Mouse (Mus musculus) erythroblast, embryonic 14.5 days (primary cell): ENCODE results near the gene Cct5.

Experiments used
- GATA1 ChIP-seq: IDR thresholded peaks from 2 replicates; pipeline ENCODE4 v1.6.1; 2012; ENCODE audit warnings: low read length, inconsistent platforms, mixed read lengths
- TAL1 ChIP-seq: IDR thresholded peaks from 3 replicates; pipeline ENCODE4 v1.6.1; 2012; ENCODE audit warnings: low read length, inconsistent platforms, mixed read lengths

DNA sequence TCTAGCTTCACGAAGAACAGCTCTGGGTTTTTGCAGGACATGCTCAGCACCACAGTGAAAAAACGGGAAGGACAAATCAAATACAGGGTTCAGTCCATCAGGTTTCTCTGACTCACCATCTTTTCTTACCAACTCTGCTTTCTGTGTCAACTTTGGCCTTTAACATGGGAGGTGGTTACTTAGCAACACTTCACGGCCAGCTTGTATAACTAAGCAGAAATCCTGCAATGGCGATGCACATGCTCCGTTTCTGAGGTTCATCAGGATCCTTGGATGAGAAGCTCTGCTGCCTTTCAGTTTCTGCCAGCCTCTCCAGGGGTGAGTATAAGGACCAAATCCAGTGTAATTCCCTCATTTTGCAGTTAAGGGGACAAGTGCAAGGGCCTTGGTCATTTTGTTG is 36.4 kb downstream of the Cct5 start, which contains the start of gene Cmbl:
- no peak for TF ChIP-seq TAL1
- no peak for TF ChIP-seq GATA1
